Mouse (Mus musculus): ENCODE measurements around the gene Zfand6. TPM values are rescaled to one million over a fixed set of nuclear protein-coding genes. Genes with fewer than 3 reads are reported as not detected.
A peak's percentile ranks its signal among the peaks of the same experiment; 100 is the strongest.

Gene Zfand6
- polyA plus RNA-seq (2015; fragmentation: Nextera tagmentation; extraction: Ambion mirVana) = 185 and 186 TPM in 2 replicates

DNA sequence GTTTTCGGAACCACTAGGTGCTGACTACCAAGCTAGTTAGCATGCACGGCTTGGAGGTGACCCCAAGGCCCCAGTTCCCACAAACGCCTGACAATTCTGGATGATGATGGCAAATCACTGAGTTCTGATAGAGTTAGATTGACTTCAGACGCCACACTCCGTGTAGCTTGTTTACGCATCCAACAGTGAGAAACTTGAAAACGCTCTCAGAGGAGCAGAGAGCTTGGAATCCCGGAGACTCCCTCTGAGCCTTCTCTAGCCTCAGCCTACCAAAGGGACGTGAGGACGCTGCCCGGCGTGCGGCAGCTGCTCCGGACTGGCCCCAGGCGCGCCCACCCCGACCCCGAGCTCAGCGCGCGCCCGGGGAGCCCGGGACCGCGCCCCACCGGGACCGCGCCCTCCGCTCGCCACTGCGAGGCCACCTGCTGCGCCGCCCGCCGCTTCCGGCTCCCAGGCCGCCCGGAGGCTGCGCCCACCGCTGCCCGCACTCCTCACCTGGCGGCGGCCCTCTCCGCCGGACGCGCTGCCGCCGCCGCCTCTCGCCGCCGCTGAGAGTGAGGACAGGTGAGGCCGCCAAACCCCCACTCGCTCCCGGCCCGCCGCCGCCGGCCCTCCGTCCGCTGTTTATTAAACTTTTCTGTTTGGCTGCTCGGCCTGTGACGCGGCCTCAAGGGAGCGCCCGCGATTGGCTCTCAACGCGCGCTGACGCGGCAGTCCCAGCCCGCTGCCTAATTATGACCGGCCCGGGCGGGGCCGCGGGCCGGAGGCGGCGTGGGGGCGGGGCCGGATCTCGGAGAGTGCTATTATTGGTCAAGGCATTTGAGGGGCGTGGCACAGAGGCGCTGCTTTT, at the start of gene Zfand6:
Gene Zfand6 (minus strand): TSS at position 709 of the 850 bp plus-strand sequence.
- peak within 1 kb of the TSS; percentile 96 for H3K27ac ChIP-seq (ENCODE audit: low read length)
- WGBS = under 1% methylated on average over 71 of the region's 87 CpGs
- peak; percentile 99 for ATAC-seq (ENCODE audit: low read depth)
- no peaks in the 10 kb centered on the region for H3K27me3 ChIP-seq (ENCODE audit: control insufficient read depth, insufficient read depth, low read depth, low read length)
- peak within 1 kb of the TSS; percentile 81 for H3K9ac ChIP-seq (ENCODE audit: low read length)
- no peaks in the 10 kb centered on the region for H3K9me3 ChIP-seq (ENCODE audit: control insufficient read depth, low read length)
- no peaks in the 10 kb centered on the region; the same call in 1 of the 2 replicates for H3K4me1 ChIP-seq (replicated peaks; ENCODE audit: control insufficient read depth, insufficient read depth, low read length)
- peak within 1 kb of the TSS; percentile 79 for H3K4me2 ChIP-seq (ENCODE audit: low read depth, low read length)
- no peaks in the 10 kb centered on the region for H3K36me3 ChIP-seq (ENCODE audit: control insufficient read depth, insufficient read depth, low read length)
- peak within 1 kb of the TSS; percentile 89 for H3K4me3 ChIP-seq (ENCODE audit: low read length)

GRCm38 (mm10) chr7:84736803-84737202, 47.0 kb upstream of the Zfand6 start:
- H3K4me2 ChIP-seq (ENCODE audit: low read depth, low read length) = no peak overlapping the region
- H3K27ac ChIP-seq (ENCODE audit: low read length) = no peak overlapping the region
- H3K4me3 ChIP-seq (ENCODE audit: low read length) = no peak overlapping the region
- H3K9ac ChIP-seq (ENCODE audit: low read length) = no peak overlapping the region
- H3K9me3 ChIP-seq (ENCODE audit: control insufficient read depth, low read length) = no peaks in the 10 kb centered on the region
- H3K4me1 ChIP-seq (replicated peaks; ENCODE audit: control insufficient read depth, insufficient read depth, low read length) = no peaks in the 10 kb centered on the region
- no peak for ATAC-seq (ENCODE audit: low read depth)
- 78% methylated on average over 2 of the region's 2 CpGs for WGBS
- no peaks in the 10 kb centered on the region for H3K27me3 ChIP-seq (ENCODE audit: control insufficient read depth, insufficient read depth, low read depth, low read length)
- H3K36me3 ChIP-seq (ENCODE audit: control insufficient read depth, insufficient read depth, low read length) = no peaks in the 10 kb centered on the region

GRCm38 (mm10) chr7:84733038-84733437, 43.3 kb upstream of the Zfand6 start:
- ATAC-seq (ENCODE audit: low read depth) = no peak
- H3K4me3 ChIP-seq (ENCODE audit: low read length) = no peak overlapping the region
- H3K27me3 ChIP-seq (ENCODE audit: control insufficient read depth, insufficient read depth, low read depth, low read length) = no peaks in the 10 kb centered on the region
- H3K4me2 ChIP-seq (ENCODE audit: low read depth, low read length) = no peak overlapping the region
- H3K27ac ChIP-seq (ENCODE audit: low read length) = no peak overlapping the region
- H3K4me1 ChIP-seq (replicated peaks; ENCODE audit: control insufficient read depth, insufficient read depth, low read length) = no peaks in the 10 kb centered on the region
- H3K9ac ChIP-seq (ENCODE audit: low read length) = no peak overlapping the region
- H3K9me3 ChIP-seq (ENCODE audit: control insufficient read depth, low read length) = no peaks in the 10 kb centered on the region
- WGBS = 38% methylated on average over 1 of the region's 1 CpGs
- no peaks in the 10 kb centered on the region for H3K36me3 ChIP-seq (ENCODE audit: control insufficient read depth, insufficient read depth, low read length)

DNA sequence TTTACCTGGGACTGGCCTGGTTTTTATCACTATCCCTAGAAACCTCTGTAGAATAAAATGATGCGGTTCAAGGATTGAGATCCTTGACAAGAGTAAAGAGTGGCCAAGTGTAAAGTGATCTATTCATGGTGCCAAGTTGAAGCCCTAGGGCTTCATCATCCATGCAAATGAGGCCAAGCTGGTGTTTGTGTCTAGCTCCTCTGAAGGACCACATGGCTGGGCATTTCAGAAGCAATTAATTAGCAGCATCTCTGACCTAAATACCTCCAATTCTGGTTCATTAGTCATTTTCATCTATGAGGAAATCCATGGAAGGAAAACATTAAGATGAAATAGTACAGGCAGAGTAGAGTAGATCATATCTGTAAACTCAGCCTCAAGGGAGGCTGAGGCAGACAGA, 42.3 kb upstream of the Zfand6 start:
- no peak overlapping the region for H3K9ac ChIP-seq (ENCODE audit: low read length)
- no peaks in the 10 kb centered on the region for H3K9me3 ChIP-seq (ENCODE audit: control insufficient read depth, low read length)
- no peak overlapping the region for H3K27ac ChIP-seq (ENCODE audit: low read length)
- H3K36me3 ChIP-seq (ENCODE audit: control insufficient read depth, insufficient read depth, low read length) = no peaks in the 10 kb centered on the region
- H3K27me3 ChIP-seq (ENCODE audit: control insufficient read depth, insufficient read depth, low read depth, low read length) = no peaks in the 10 kb centered on the region
- no peaks in the 10 kb centered on the region for H3K4me1 ChIP-seq (replicated peaks; ENCODE audit: control insufficient read depth, insufficient read depth, low read length)
- no peak overlapping the region for H3K4me3 ChIP-seq (ENCODE audit: low read length)
- ATAC-seq (ENCODE audit: low read depth) = no peak
- H3K4me2 ChIP-seq (ENCODE audit: low read depth, low read length) = no peak overlapping the region
- 97% methylated on average over 1 of the region's 1 CpGs for WGBS

DNA sequence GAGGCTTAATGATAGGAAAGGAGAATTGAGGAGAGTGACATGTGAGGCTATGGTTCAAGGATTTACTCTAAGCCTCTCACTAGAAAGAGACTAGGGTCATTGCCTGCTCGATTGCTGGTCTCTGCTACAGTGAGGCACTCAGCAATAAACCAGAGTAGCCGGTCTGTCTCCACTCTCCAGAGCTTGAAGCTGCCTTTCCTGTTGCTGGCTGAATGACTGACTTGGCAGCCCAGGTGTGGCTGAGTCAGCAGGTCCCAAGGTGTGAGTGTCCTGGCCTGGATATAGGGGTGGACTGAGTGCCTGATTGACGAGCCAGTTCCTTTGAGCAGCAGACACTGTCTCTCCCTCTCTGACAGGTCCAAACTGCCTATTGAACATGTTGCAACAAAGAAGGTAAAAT, 41.3 kb upstream of the Zfand6 start:
- H3K9ac ChIP-seq (ENCODE audit: low read length) = no peak overlapping the region
- no peak overlapping the region for H3K4me3 ChIP-seq (ENCODE audit: low read length)
- WGBS = 57% methylated on average over 3 of the region's 3 CpGs
- no peaks in the 10 kb centered on the region for H3K36me3 ChIP-seq (ENCODE audit: control insufficient read depth, insufficient read depth, low read length)
- no peaks in the 10 kb centered on the region for H3K27me3 ChIP-seq (ENCODE audit: control insufficient read depth, insufficient read depth, low read depth, low read length)
- no peak overlapping the region for H3K27ac ChIP-seq (ENCODE audit: low read length)
- ATAC-seq (ENCODE audit: low read depth) = peak; percentile 51; the same call in 1 of the 2 replicates
- H3K9me3 ChIP-seq (ENCODE audit: control insufficient read depth, low read length) = no peaks in the 10 kb centered on the region
- H3K4me1 ChIP-seq (replicated peaks; ENCODE audit: control insufficient read depth, insufficient read depth, low read length) = no peaks in the 10 kb centered on the region
- H3K4me2 ChIP-seq (ENCODE audit: low read depth, low read length) = no peak overlapping the region

- no peak for ATAC-seq (ENCODE audit: low read depth)
- 36% methylated on average over 7 of the region's 7 CpGs for WGBS
- H3K36me3 ChIP-seq (ENCODE audit: control insufficient read depth, insufficient read depth, low read length) = no peaks in the 10 kb centered on the region
- H3K4me2 ChIP-seq (ENCODE audit: low read depth, low read length) = no peak overlapping the region
- no peak overlapping the region for H3K4me3 ChIP-seq (ENCODE audit: low read length)
- no peaks in the 10 kb centered on the region for H3K4me1 ChIP-seq (replicated peaks; ENCODE audit: control insufficient read depth, insufficient read depth, low read length)
- no peaks in the 10 kb centered on the region for H3K27me3 ChIP-seq (ENCODE audit: control insufficient read depth, insufficient read depth, low read depth, low read length)
- no peak overlapping the region for H3K9ac ChIP-seq (ENCODE audit: low read length)
- no peak overlapping the region for H3K27ac ChIP-seq (ENCODE audit: low read length)
- H3K9me3 ChIP-seq (ENCODE audit: control insufficient read depth, low read length) = no peaks in the 10 kb centered on the region
Measured at GRCm38 (mm10) chr7:84722804-84723459, 33.2 kb upstream of the Zfand6 start.

- Histone ChIP-seq H3K9me3 (ENCODE audit: control insufficient read depth, low read length) (no peaks in the 10 kb centered on the region), H3K4me2 (ENCODE audit: low read depth, low read length) (no peak overlapping the region), H3K4me1 (replicated peaks; ENCODE audit: control insufficient read depth, insufficient read depth, low read length) (no peaks in the 10 kb centered on the region), H3K9ac (ENCODE audit: low read length) (no peak overlapping the region), H3K36me3 (ENCODE audit: control insufficient read depth, insufficient read depth, low read length) (no peaks in the 10 kb centered on the region), H3K4me3 (ENCODE audit: low read length) (no peak overlapping the region), H3K27ac (ENCODE audit: low read length) (no peak overlapping the region), H3K27me3 (ENCODE audit: control insufficient read depth, insufficient read depth, low read depth, low read length) (no peaks in the 10 kb centered on the region)
- no peak for ATAC-seq (ENCODE audit: low read depth)
Measured at GRCm38 (mm10) chr7:84710287-84710958, 20.7 kb upstream of the Zfand6 start.

DNA sequence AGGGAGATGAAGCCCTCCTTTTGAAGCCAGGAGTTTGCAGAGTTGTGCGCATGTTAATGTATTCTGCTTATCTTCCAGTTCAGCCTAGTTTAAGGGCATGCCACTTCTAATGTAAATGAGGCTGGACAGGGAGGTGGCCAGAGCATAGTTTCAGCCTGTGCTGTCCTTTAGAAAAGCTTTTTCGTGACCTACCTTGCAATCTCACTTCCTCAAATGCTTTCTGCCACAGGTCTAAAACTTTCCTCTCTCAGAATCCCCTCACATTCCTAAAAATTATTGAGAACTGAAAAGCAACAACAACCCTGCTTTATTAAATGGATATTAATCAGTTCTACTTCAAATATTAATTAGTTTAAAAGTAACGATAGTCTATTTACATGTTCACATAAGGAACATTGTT, 17.1 kb upstream of the Zfand6 start:
- no peaks in the 10 kb centered on the region for H3K36me3 ChIP-seq (ENCODE audit: control insufficient read depth, insufficient read depth, low read length)
- H3K4me2 ChIP-seq (ENCODE audit: low read depth, low read length) = no peak overlapping the region
- no peak overlapping the region for H3K4me3 ChIP-seq (ENCODE audit: low read length)
- H3K9ac ChIP-seq (ENCODE audit: low read length) = no peak overlapping the region
- H3K9me3 ChIP-seq (ENCODE audit: control insufficient read depth, low read length) = no peaks in the 10 kb centered on the region
- no peak overlapping the region for H3K27ac ChIP-seq (ENCODE audit: low read length)
- no peaks in the 10 kb centered on the region for H3K4me1 ChIP-seq (replicated peaks; ENCODE audit: control insufficient read depth, insufficient read depth, low read length)
- no peak for ATAC-seq (ENCODE audit: low read depth)
- H3K27me3 ChIP-seq (ENCODE audit: control insufficient read depth, insufficient read depth, low read depth, low read length) = no peaks in the 10 kb centered on the region
- WGBS = 82% methylated on average over 3 of the region's 3 CpGs

GRCm38 (mm10) chr7:84690101-84690509, 346 bp upstream of the Zfand6 start:
- no peaks in the 10 kb centered on the region for H3K9me3 ChIP-seq (ENCODE audit: control insufficient read depth, low read length)
- H3K4me3 ChIP-seq (ENCODE audit: low read length) = peak overlapping the region; percentile 89
- peak overlapping the region; percentile 73 for H3K4me2 ChIP-seq (ENCODE audit: low read depth, low read length)
- H3K27ac ChIP-seq (ENCODE audit: low read length) = no peak overlapping the region
- no peaks in the 10 kb centered on the region for H3K36me3 ChIP-seq (ENCODE audit: control insufficient read depth, insufficient read depth, low read length)
- no peak; the same call in 1 of the 2 replicates for ATAC-seq (ENCODE audit: low read depth)
- no peaks in the 10 kb centered on the region for H3K27me3 ChIP-seq (ENCODE audit: control insufficient read depth, insufficient read depth, low read depth, low read length)
- H3K4me1 ChIP-seq (replicated peaks; ENCODE audit: control insufficient read depth, insufficient read depth, low read length) = no peaks in the 10 kb centered on the region; the same call in 1 of the 2 replicates
- 3% methylated on average over 19 of the region's 19 CpGs for WGBS
- peak overlapping the region; percentile 56 for H3K9ac ChIP-seq (ENCODE audit: low read length)
